Mouse (Mus musculus) MEL (cell line): Measurements from ENCODE around the gene Gns. TPM values are rescaled to one million over a fixed set of nuclear protein-coding genes. Genes with fewer than 3 reads are reported as not detected.

Experiments used
- DNase-seq: peaks from one replicate; pipeline ENCODE4 v3.0.0; 2011; ENCODE audit warnings: low read depth, low spot score
- H3K27ac ChIP-seq: 2 replicates; pipeline ENCODE4 v1.5.1; 2012; ENCODE audit warnings: low read depth, mild to moderate bottlenecking, control low read depth, low read length, moderate library complexity; ENCODE audit not compliant: control insufficient read depth
- H3K27me3 ChIP-seq, 2 experiments: fragments of 150-350 bp in 1 of 2; sonication (generic) in 1 of 2; 2 replicates each; pipeline ENCODE4 v1.6.1; 2012; ENCODE audit warnings: low read length in 2 of 2, mild to moderate bottlenecking in 2 of 2, improper control_type of control experiment in 1 of 2, moderate library complexity in 1 of 2; ENCODE audit not compliant: insufficient read depth in 2 of 2, control insufficient read depth in 1 of 2
- H3K36me3 ChIP-seq, 2 experiments: 2 replicates each; pipeline ENCODE4 v1.6.1; 2012 to 2014; ENCODE audit warnings: low read length in 2 of 2, improper control_type of control experiment in 1 of 2, inconsistent platforms in 1 of 2, mild to moderate bottlenecking in 1 of 2; ENCODE audit not compliant: insufficient read depth in 2 of 2, control insufficient read depth in 1 of 2
- H3K4me1 ChIP-seq, 2 experiments: fragments of 150-350 bp in 1 of 2; sonication (generic) in 1 of 2; 2 replicates each; pipeline ENCODE4 v1.6.1; 2012; ENCODE audit warnings: low read length in 2 of 2, improper control_type of control experiment in 1 of 2, mild to moderate bottlenecking in 1 of 2; ENCODE audit not compliant: insufficient read depth in 2 of 2, control insufficient read depth in 1 of 2
- H3K4me3 ChIP-seq, 2 experiments: fragments of 150-350 bp in 1 of 2; sonication (generic) in 1 of 2; 2 replicates each; pipeline ENCODE4 v1.5.1; 2012; ENCODE audit warnings: low read depth in 2 of 2, low read length in 2 of 2, mild to moderate bottlenecking in 2 of 2, moderate library complexity in 2 of 2, control low read depth in 1 of 2, improper control_type of control experiment in 1 of 2; ENCODE audit not compliant: control insufficient read depth in 1 of 2, insufficient read depth in 1 of 2
- H3K79me2 ChIP-seq: 2 replicates; pipeline ENCODE4 v1.6.1; 2012; ENCODE audit warnings: mild to moderate bottlenecking, low read length, moderate library complexity; ENCODE audit not compliant: control insufficient read depth, poor library complexity, insufficient read depth
- H3K9ac ChIP-seq: 2 replicates; pipeline ENCODE4 v1.6.1; 2012; ENCODE audit warnings: low read depth, mild to moderate bottlenecking, control low read depth, low read length, moderate library complexity; ENCODE audit not compliant: control insufficient read depth, poor library complexity, severe bottlenecking
- H3K9me3 ChIP-seq: fragments of 150-350 bp; sonication (generic); replicated peaks from 2 replicates; pipeline ENCODE4 v1.6.1; 2012; ENCODE audit warnings: mild to moderate bottlenecking, low read length, improper control_type of control experiment, moderate library complexity; ENCODE audit not compliant: insufficient read depth
- BHLHE40 ChIP-seq: IDR thresholded peaks from 2 replicates; pipeline ENCODE4 v1.6.1; 2012; ENCODE audit warnings: low read depth, mild to moderate bottlenecking, inconsistent platforms, low read length, improper control_type of control experiment, borderline replicate concordance
- CHD1 ChIP-seq: IDR thresholded peaks from 2 replicates; pipeline ENCODE4 v1.6.1; 2012; ENCODE audit warnings: low read depth, mild to moderate bottlenecking, inconsistent platforms, low read length, improper control_type of control experiment
- CHD2 ChIP-seq: IDR thresholded peaks from 2 replicates; pipeline ENCODE4 v1.6.1; 2011; ENCODE audit warnings: low read length, improper control_type of control experiment
- E2F4 ChIP-seq: IDR thresholded peaks from 2 replicates; pipeline ENCODE4 v1.6.1; 2011; ENCODE audit warnings: low read depth, low read length, improper control_type of control experiment, borderline replicate concordance
- ELF1 ChIP-seq: IDR thresholded peaks from 2 replicates; pipeline ENCODE4 v1.6.1; 2014; ENCODE audit warnings: low read depth, mild to moderate bottlenecking, inconsistent platforms, low read length, improper control_type of control experiment, moderate library complexity
- EP300 ChIP-seq, 2 experiments: IDR thresholded peaks; 2 replicates each; pipeline ENCODE4 v1.6.1; 2011; ENCODE audit warnings: improper control_type of control experiment in 2 of 2, low read length in 2 of 2, low read depth in 1 of 2, mild to moderate bottlenecking in 1 of 2
- ETS1 ChIP-seq: IDR thresholded peaks from 2 replicates; pipeline ENCODE4 v1.6.1; 2012; ENCODE audit warnings: low read depth, mild to moderate bottlenecking, inconsistent platforms, low read length, improper control_type of control experiment, moderate library complexity
- GABPA ChIP-seq: IDR thresholded peaks from 2 replicates; pipeline ENCODE4 v1.6.1; 2012; ENCODE audit warnings: low read depth, mild to moderate bottlenecking, inconsistent platforms, low read length, improper control_type of control experiment, moderate library complexity
- JUND ChIP-seq: IDR thresholded peaks from 2 replicates; pipeline ENCODE4 v1.6.1; 2011; ENCODE audit warnings: low read depth, mild to moderate bottlenecking, improper control_type of control experiment, low read length
- KAT2A ChIP-seq: conservative IDR thresholded peaks from 2 replicates; pipeline ENCODE4 v1.6.1; 2012; ENCODE audit warnings: low read depth, low read length, improper control_type of control experiment, inconsistent platforms
- MAFK ChIP-seq: IDR thresholded peaks from 2 replicates; pipeline ENCODE4 v1.6.1; 2011; ENCODE audit warnings: low read depth, mild to moderate bottlenecking, low read length, improper control_type of control experiment, borderline replicate concordance
- MAX ChIP-seq: IDR thresholded peaks from 2 replicates; pipeline ENCODE4 v1.6.1; 2011; ENCODE audit warnings: low read length, improper control_type of control experiment
- MAZ ChIP-seq: IDR thresholded peaks from 2 replicates; pipeline ENCODE4 v1.6.1; 2012; ENCODE audit warnings: low read depth, mild to moderate bottlenecking, inconsistent platforms, low read length, improper control_type of control experiment
- MYB ChIP-seq: IDR thresholded peaks from 2 replicates; pipeline ENCODE4 v1.6.1; 2011; ENCODE audit warnings: mild to moderate bottlenecking, low read depth, low read length, improper control_type of control experiment
- MYC ChIP-seq: IDR thresholded peaks from 2 replicates; pipeline ENCODE4 v1.6.1; 2011; ENCODE audit warnings: low read depth, mild to moderate bottlenecking, low read length, improper control_type of control experiment, moderate library complexity
- NELFE ChIP-seq: IDR thresholded peaks from 2 replicates; pipeline ENCODE4 v1.6.1; 2011; ENCODE audit warnings: low read depth, low read length, improper control_type of control experiment
- NRF1 ChIP-seq: IDR thresholded peaks from 2 replicates; pipeline ENCODE4 v1.6.1; 2014; ENCODE audit warnings: low read depth, mild to moderate bottlenecking, inconsistent platforms, low read length, improper control_type of control experiment, moderate library complexity; ENCODE audit not compliant: poor library complexity, insufficient read depth, severe bottlenecking
- POLR2A ChIP-seq, 2 experiments: IDR thresholded peaks; 2 replicates each; pipeline ENCODE4 v1.6.1; 2011 to 2012; ENCODE audit warnings: low read length in 2 of 2, mild to moderate bottlenecking in 2 of 2, control low read depth in 1 of 2, improper control_type of control experiment in 1 of 2, low read depth in 1 of 2, moderate library complexity in 1 of 2; ENCODE audit not compliant: control insufficient read depth in 1 of 2, insufficient read depth in 1 of 2, poor library complexity in 1 of 2
- SMC3 ChIP-seq: IDR thresholded peaks from 2 replicates; pipeline ENCODE4 v1.6.1; 2011; ENCODE audit warnings: low read depth, low read length, improper control_type of control experiment
- UBTF ChIP-seq: IDR thresholded peaks from 2 replicates; pipeline ENCODE4 v1.6.1; 2012; ENCODE audit warnings: low read depth, mild to moderate bottlenecking, inconsistent platforms, low read length, improper control_type of control experiment, moderate library complexity, borderline replicate concordance; ENCODE audit not compliant: insufficient read depth
- USF1 ChIP-seq: IDR thresholded peaks from 2 replicates; pipeline ENCODE4 v1.6.1; 2014; ENCODE audit warnings: low read depth, mild to moderate bottlenecking, inconsistent platforms, low read length, improper control_type of control experiment, moderate library complexity
- ZC3H11A ChIP-seq: IDR thresholded peaks from 2 replicates; pipeline ENCODE4 v1.6.1; 2012; ENCODE audit warnings: low read depth, mild to moderate bottlenecking, inconsistent platforms, low read length, improper control_type of control experiment
- ZMIZ1 ChIP-seq: IDR thresholded peaks from 2 replicates; pipeline ENCODE4 v1.6.1; 2012; ENCODE audit warnings: low read depth, mild to moderate bottlenecking, inconsistent platforms, low read length, improper control_type of control experiment, moderate library complexity
- ZNF384 ChIP-seq: IDR thresholded peaks from 2 replicates; pipeline ENCODE4 v1.6.1; 2012; ENCODE audit warnings: low read depth, mild to moderate bottlenecking, inconsistent platforms, low read length, improper control_type of control experiment
- polyA plus RNA-seq, 2 experiments: library from polyadenylated mRNA; stranded (reverse) in 1 of 2; unstranded in 1 of 2; fragments of >175 nt in 1 of 2; fragments of >200 nt in 1 of 2; gene quantifications; 2 replicates each; pipeline versions ENCODE4 v1.2.1 to v1.2.4; 2012; ENCODE audit warnings: low replicate concordance in 2 of 2, low read depth in 1 of 2; ENCODE audit not compliant: insufficient read length in 2 of 2, insufficient read depth in 1 of 2, missing spikeins in 1 of 2
- total RNA-seq: library from RNA; depleted of rRNA; stranded (reverse); fragments of 300-350 nt; gene quantifications from 2 replicates; pipeline ENCODE4 v1.2.3, GENCODE M21; 2012

The Gns gene
- total and polyA plus RNA-seq, 3 experiments: 33.1 to 33.6 TPM; not detected in 1

- H3K9me3 ChIP-seq: no peaks in the 10 kb centered on the region
- no peaks in the 10 kb centered on the region for H3K27me3 ChIP-seq
- H3K4me1 ChIP-seq: no peaks in the 10 kb centered on the region
- no peak for DNase-seq
- H3K4me3 ChIP-seq: no peak overlapping the region
- no peaks in the 10 kb centered on the region for H3K79me2 ChIP-seq
- TF ChIP-seq POLR2A (IDR thresholded peaks at IDR 0.05; ENCODE audit: control insufficient read depth in 1 of 2, insufficient read depth in 1 of 2, low read depth in 1 of 2, low read length in 2 of 2, poor library complexity in 1 of 2) (no peak), ZMIZ1 (no peak), USF1 (no peak), MYB (no peak), BHLHE40 (no peak), MYC (no peak)
- TF ChIP-seq, all 39 proteins: peak for 0
- H3K9ac ChIP-seq: no peak overlapping the region
- no peak overlapping the region for H3K27ac ChIP-seq
- H3K36me3 ChIP-seq: no peaks in the 10 kb centered on the region; a peak in 1 of 4 replicates
Measured at GRCm38 (mm10) chr10:121418835-121419234, 53.9 kb downstream of the Gns start.

GRCm38 (mm10) chr10:121419640-121420470 lies 55.0 kb downstream of the Gns start:
- no peaks in the 10 kb centered on the region for H3K79me2 ChIP-seq
- H3K27me3 ChIP-seq: no peaks in the 10 kb centered on the region
- no peak overlapping the region for H3K9ac ChIP-seq
- DNase-seq: no peak
- no peaks in the 10 kb centered on the region for H3K4me1 ChIP-seq
- H3K9me3 ChIP-seq: no peaks in the 10 kb centered on the region
- H3K36me3 ChIP-seq: no peaks in the 10 kb centered on the region
- H3K4me3 ChIP-seq: no peak overlapping the region
- no peak overlapping the region for H3K27ac ChIP-seq
- TF ChIP-seq EP300 (IDR thresholded peaks at IDR 0.05; ENCODE audit: low read depth in 1 of 2, low read length in 2 of 2) (no peak), NRF1 (no peak), MAFK (no peak), JUND (no peak)

- H3K4me1 ChIP-seq: no peaks in the 10 kb centered on the region
- no peak overlapping the region for H3K9ac ChIP-seq
- no peaks in the 10 kb centered on the region for H3K36me3 ChIP-seq
- no peaks in the 10 kb centered on the region for H3K79me2 ChIP-seq
- TF ChIP-seq USF1 (no peak), E2F4 (no peak), BHLHE40 (no peak), NELFE (no peak), CHD1 (no peak), GABPA (no peak), ELF1 (no peak), UBTF (no peak), ZNF384 (no peak), ETS1 (no peak), ZC3H11A (no peak), NRF1 (no peak), KAT2A (no peak), CHD2 (no peak), POLR2A (IDR thresholded peaks at IDR 0.05; ENCODE audit: control insufficient read depth in 1 of 2, insufficient read depth in 1 of 2, low read depth in 1 of 2, low read length in 2 of 2, poor library complexity in 1 of 2) (no peak), MAZ (no peak), SMC3 (no peak), MAX (no peak)
- TF ChIP-seq, all 39 proteins: peak for 0
- Histone ChIP-seq H3K9me3 (no peaks in the 10 kb centered on the region), H3K4me3 (no peak overlapping the region), H3K27ac (no peak overlapping the region), H3K27me3 (no peaks in the 10 kb centered on the region)
- no peak for DNase-seq
Measured at GRCm38 (mm10) chr10:121421023-121421422, 56.1 kb downstream of the Gns start.
